Mouse (Mus musculus) MEL (cell line): ENCODE measurements around the gene Ppbp.

Experiments
- POLR2A ChIP-seq, 2 experiments: IDR thresholded peaks; 2 replicates each; pipeline ENCODE4 v1.6.1; 2011 to 2012; ENCODE audit warnings: low read length in 2 of 2, mild to moderate bottlenecking in 2 of 2, control low read depth in 1 of 2, improper control_type of control experiment in 1 of 2, low read depth in 1 of 2, moderate library complexity in 1 of 2; ENCODE audit not compliant: control insufficient read depth in 1 of 2, insufficient read depth in 1 of 2, poor library complexity in 1 of 2
- POLR2AphosphoS5 ChIP-seq: IDR thresholded peaks from 2 replicates; pipeline ENCODE4 v1.6.1; 2012; ENCODE audit warnings: low read depth, borderline replicate concordance, mild to moderate bottlenecking, inconsistent platforms, low read length, moderate library complexity, mixed read lengths
- TAL1 ChIP-seq: IDR thresholded peaks from 2 replicates; pipeline ENCODE4 v1.6.1; 2012; ENCODE audit warnings: mild to moderate bottlenecking, inconsistent platforms, low read length, moderate library complexity, mixed read lengths

GRCm38 (mm10) chr5:90807176-90807950 is 39.0 kb downstream of the Ppbp start:
- no peak for TF ChIP-seq TAL1
- no peak for TF ChIP-seq POLR2A (IDR thresholded peaks at IDR 0.05; ENCODE audit: control insufficient read depth in 1 of 2, insufficient read depth in 1 of 2, low read depth in 1 of 2, low read length in 2 of 2, poor library complexity in 1 of 2)
- no peak for TF ChIP-seq POLR2AphosphoS5
